Mouse (Mus musculus) heart, embryonic 15.5 days (tissue): ENCODE data around the gene Wipf2. TPM values are rescaled to one million over a fixed set of nuclear protein-coding genes. Genes with fewer than 3 reads are reported as not detected.

Experiments used
- ATAC-seq: fragments of 200-750 bp; cut with Nextera tagmentation; replicated peaks from 2 replicates; pipeline ENCODE4 v1.8.0; 2017; ENCODE audit warnings: low read depth, moderate TSS enrichment; ENCODE audit not compliant: insufficient number of reproducible peaks, insufficient read depth, low FRiP score
- H3K27ac ChIP-seq: fragments of 300-500 bp; sonication (generic); 2 replicates; pipeline ENCODE4 v1.5.1; 2015; ENCODE audit warnings: mild to moderate bottlenecking, inconsistent platforms
- H3K27me3 ChIP-seq: fragments of 300-500 bp; sonication (generic); 2 replicates; pipeline ENCODE4 v1.6.1; 2015; ENCODE audit warnings: inconsistent platforms
- H3K36me3 ChIP-seq: fragments of 300-500 bp; sonication (generic); 2 replicates; pipeline ENCODE4 v1.6.1; 2015; ENCODE audit warnings: mild to moderate bottlenecking, inconsistent platforms
- H3K4me1 ChIP-seq: fragments of 300-500 bp; sonication (generic); replicated peaks from 2 replicates; pipeline ENCODE4 v1.6.1; 2015; ENCODE audit warnings: inconsistent platforms
- H3K4me2 ChIP-seq: fragments of 300-500 bp; sonication (generic); 2 replicates; pipeline ENCODE4 v1.6.1; 2015; ENCODE audit warnings: inconsistent platforms, mild to moderate bottlenecking, moderate library complexity
- H3K4me3 ChIP-seq: fragments of 300-500 bp; sonication (generic); 2 replicates; pipeline ENCODE4 v1.5.1; 2015; ENCODE audit warnings: mild to moderate bottlenecking, inconsistent platforms
- H3K9ac ChIP-seq: fragments of 300-500 bp; sonication (generic); 2 replicates; pipeline ENCODE4 v1.6.1; 2015; ENCODE audit warnings: mild to moderate bottlenecking, inconsistent platforms
- H3K9me3 ChIP-seq: fragments of 300-500 bp; sonication (generic); replicated peaks from 2 replicates; pipeline ENCODE4 v1.6.1; 2016; ENCODE audit warnings: inconsistent platforms
- WGBS: fragments of 180-500 bp; shearing (Covaris S2); methylation state at CpG from one replicate; pipeline ENCODE4 v1.1.7; 2015; ENCODE audit warnings: mixed read lengths; 5-methylcytosine and 5-hydroxymethylcytosine counted together
- polyA plus RNA-seq: library from polyadenylated mRNA; unstranded; fragments of >200 nt; fragmentation: Nextera tagmentation; extraction: Ambion mirVana; gene quantifications from 2 replicates; pipeline ENCODE4 v1.2.1, GENCODE M21; 2015

The Wipf2 gene
- polyA plus RNA-seq, 1 experiment from 2014 or later: 2.2 TPM

DNA sequence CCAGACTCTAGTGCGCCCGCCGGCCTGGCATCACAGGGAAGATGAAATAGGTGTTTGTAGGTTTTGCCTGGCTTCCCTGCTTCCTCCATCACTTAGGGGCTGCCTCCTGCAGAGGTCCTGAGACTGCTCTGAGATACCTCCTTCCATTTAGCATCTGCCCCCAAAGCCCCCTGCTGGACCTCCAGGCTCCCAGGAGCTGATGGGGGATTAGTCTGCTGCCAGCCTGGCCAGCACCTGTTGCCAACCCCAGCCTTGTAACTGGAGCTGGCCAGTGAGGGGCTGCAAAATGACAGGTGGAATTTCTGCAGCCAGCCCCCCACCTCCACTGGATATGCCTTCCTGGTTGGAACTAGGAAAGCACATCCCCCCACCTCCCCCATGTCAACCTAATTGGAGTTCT lies 77.3 kb downstream of the Wipf2 start:
- H3K36me3 ChIP-seq: no peaks in the 10 kb centered on the region
- no peak for ATAC-seq
- peaks cover 90% of the 10 kb centered on the region for H3K4me1 ChIP-seq

DNA sequence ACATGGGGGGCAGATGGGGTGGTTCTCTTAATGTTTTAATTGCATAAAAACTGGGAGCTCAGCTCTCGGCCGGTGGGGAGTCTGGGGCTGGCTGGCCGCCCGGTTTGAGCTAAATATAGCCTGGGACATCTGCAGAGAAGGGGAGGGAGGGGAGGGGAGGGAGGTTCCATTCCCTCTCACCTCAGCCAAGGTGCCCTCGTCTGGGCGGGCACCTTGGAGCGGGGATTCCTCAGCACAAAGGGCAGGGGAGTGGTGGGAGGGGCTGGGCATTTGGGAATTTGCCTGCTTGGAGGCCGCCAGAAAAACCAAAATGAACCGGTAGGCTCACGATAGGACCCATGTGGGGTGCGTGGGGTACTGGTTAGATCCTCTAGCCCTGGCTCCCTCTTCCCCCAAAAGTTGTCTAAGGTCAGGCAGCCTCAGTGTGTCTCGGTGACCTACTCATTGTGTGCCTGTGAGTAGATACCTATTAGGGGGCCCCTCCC lies 77.9 kb downstream of the Wipf2 start:
- Histone ChIP-seq H3K9ac (peak overlapping the region; percentile 85), H3K9me3 (no peaks in the 10 kb centered on the region), H3K4me1 (peaks cover 88% of the 10 kb centered on the region), H3K4me2 (peak overlapping the region; percentile 83), H3K36me3 (no peaks in the 10 kb centered on the region), H3K27ac (peak overlapping the region; percentile 99), H3K27me3 (no peaks in the 10 kb centered on the region), H3K4me3 (peak overlapping the region; percentile 80)
- peak; percentile 25; the same call in 1 of the 2 replicates for ATAC-seq
- 2% methylated on average over 12 of the region's 12 CpGs for WGBS

More for the DNA sequence above, 77.3 kb downstream of the Wipf2 start:
- 16% methylated on average over 3 of the region's 3 CpGs for WGBS
- Histone ChIP-seq H3K4me3 (peak overlapping the region; percentile 80), H3K9me3 (no peaks in the 10 kb centered on the region), H3K9ac (peak overlapping the region; percentile 85), H3K27ac (peak overlapping the region; percentile 99), H3K4me2 (peak overlapping the region; percentile 83), H3K27me3 (no peaks in the 10 kb centered on the region)

DNA sequence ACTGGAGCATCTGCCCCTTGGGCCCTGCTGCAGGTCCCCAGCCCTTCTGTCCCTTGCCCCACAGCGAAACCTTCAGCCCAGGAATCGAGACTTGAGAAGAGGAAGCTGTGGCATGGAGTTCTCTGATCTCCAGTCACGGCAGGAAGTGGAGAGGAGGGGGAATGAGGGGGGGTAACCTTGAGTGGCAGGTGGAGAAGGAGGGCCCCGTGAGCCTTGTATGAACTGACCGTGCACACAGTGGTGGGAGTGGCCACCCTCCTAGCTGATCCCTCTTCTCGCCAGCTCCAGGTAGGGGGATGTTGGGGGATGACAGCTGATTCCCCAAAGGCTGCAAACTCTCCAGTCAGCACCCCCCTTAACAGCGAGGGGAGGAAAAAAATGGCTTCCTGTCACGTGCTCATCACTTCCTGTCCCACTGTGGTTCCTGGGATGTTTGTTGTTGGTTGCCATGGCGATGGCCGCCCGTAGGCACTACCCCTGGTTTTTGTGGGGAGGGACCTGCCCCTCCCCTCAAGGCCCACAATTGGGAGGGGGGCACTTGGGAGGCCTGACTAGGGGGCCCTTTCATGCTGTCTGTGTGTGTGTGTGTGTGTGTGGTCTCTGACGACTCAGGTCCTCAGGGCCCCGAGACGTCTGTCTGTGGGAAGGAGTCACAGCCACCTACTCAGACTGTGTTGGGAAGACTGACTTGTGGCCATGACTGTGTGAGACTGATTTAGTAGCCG lies 78.5 kb downstream of the Wipf2 start:
- peak; percentile 8; the same call in 1 of the 2 replicates for ATAC-seq

DNA sequence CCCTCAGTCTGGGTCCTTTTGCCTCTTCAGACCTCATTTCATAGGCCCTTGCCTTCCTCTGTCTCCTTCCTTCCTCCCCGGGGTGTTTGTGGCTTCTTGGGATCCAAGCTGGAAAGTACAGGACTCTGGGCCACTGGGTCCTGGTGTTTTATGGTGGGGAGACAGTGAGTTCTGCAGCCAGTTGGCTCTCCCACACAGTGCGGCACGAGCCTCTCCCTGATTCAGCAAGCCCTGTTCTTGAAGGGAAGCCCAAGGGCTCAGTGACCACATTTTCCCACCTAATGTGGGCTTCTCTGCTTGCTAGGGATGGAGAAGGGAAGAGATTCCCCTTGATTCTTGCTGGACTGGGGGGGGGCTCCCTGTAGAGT lies 79.1 kb downstream of the Wipf2 start:
- no peaks in the 10 kb centered on the region for H3K36me3 ChIP-seq
- H3K27me3 ChIP-seq: no peaks in the 10 kb centered on the region
- H3K4me1 ChIP-seq: peaks cover 89% of the 10 kb centered on the region
- 29% methylated on average over 3 of the region's 3 CpGs for WGBS
- H3K4me3 ChIP-seq: peak overlapping the region; percentile 80
- H3K27ac ChIP-seq: peak overlapping the region; percentile 99
- H3K9ac ChIP-seq: peak overlapping the region; percentile 85
- ATAC-seq: peak; percentile 1; the same call in 1 of the 2 replicates
- peak overlapping the region; percentile 83 for H3K4me2 ChIP-seq
- H3K9me3 ChIP-seq: no peaks in the 10 kb centered on the region

More for the DNA sequence above, 78.5 kb downstream of the Wipf2 start:
- H3K36me3 ChIP-seq: no peaks in the 10 kb centered on the region
- peak overlapping the region; percentile 99 for H3K27ac ChIP-seq
- 3% methylated on average over 15 of the region's 15 CpGs for WGBS
- H3K4me1 ChIP-seq: peaks cover 85% of the 10 kb centered on the region
- H3K9ac ChIP-seq: peak overlapping the region; percentile 85
- H3K4me2 ChIP-seq: peak overlapping the region; percentile 83
- no peaks in the 10 kb centered on the region for H3K9me3 ChIP-seq
- H3K4me3 ChIP-seq: peak overlapping the region; percentile 80
- no peaks in the 10 kb centered on the region for H3K27me3 ChIP-seq

DNA sequence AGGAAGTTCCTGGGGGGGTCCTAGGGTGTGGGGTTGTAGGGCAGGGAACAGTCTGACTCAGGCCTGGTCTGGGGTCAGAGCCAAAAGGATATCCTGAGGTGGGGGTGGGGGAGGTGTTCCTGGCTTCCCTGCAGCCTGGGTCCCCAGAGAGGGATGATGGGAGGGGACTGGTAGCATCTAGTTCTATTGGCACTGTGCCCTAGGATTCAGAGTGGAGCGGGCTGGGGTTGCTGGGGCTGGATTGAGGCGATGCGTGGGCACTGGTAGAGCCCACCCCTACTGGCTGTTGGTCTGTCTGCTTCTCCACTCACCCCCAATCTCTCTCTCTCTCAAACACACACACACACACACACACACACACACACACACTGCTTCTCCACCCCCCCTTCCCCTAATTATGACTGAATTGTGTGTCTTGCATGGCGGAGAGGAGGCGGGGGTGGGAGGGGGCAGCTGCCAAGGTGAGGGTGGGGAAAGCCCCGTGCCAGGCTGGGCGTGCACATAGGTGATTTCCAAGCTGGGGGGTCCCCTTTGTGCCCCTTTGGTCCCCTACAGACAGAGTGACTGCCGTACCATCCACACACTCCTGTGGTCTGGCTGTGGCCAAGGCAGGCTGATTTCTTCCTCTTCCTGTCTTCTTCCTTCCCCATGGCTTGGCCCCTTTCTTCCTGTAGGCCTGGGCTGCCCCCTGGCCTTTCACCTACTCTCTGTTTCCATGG lies 79.6 kb downstream of the Wipf2 start:
- H3K27ac ChIP-seq: peak overlapping the region; percentile 99
- H3K27me3 ChIP-seq: no peaks in the 10 kb centered on the region
- peak overlapping the region; percentile 85 for H3K9ac ChIP-seq
- no peaks in the 10 kb centered on the region for H3K9me3 ChIP-seq
- H3K4me1 ChIP-seq: peaks cover 95% of the 10 kb centered on the region
- peak overlapping the region; percentile 83 for H3K4me2 ChIP-seq
- WGBS: 34% methylated on average over 8 of the region's 8 CpGs
- H3K36me3 ChIP-seq: no peaks in the 10 kb centered on the region
- peak; percentile 53 for ATAC-seq
- peak overlapping the region; percentile 80 for H3K4me3 ChIP-seq

DNA sequence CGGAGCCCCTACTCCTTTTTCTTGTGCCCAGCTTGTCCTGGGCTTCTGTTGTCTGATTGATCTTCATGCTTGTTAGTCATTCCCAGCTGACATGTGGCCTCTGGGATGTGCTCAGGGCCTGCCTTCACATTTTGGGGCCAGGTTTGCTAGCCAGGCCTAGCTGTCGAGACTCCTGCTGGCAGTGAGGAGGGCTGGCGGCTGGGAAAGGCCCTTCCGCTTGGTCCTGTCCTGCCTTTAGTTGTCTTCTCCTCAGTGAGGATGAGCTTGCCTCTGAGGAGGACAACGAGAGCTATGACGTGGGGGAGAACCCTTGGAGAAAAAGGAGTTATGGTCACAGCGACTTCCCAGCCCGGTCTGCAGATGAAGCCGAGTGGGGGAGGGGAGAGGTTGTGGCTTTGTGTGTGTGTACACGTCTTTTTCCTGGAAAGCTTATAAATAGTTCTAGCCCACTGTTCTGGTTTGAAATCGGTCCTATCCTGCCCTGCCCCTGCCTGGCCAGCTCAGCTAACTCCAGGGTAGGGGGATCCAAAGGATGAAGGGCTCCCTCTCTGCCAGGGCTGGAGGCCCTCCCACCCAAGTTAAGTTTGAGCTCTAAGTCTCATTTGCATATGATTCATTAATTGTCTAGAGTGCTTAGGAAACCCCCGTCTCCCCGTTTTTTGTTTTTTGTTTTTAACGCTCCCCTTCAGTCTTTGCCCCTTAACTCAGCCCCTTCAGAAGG lies 80.5 kb downstream of the Wipf2 start:
- H3K4me1 ChIP-seq: peaks cover 95% of the 10 kb centered on the region
- H3K27ac ChIP-seq: peak overlapping the region; percentile 99
- 35% methylated on average over 14 of the region's 14 CpGs for WGBS
- no peak overlapping the region for H3K4me3 ChIP-seq
- H3K9ac ChIP-seq: peak overlapping the region; percentile 85
- ATAC-seq: no peak
- no peaks in the 10 kb centered on the region for H3K36me3 ChIP-seq
- H3K27me3 ChIP-seq: no peaks in the 10 kb centered on the region
- H3K4me2 ChIP-seq: peak overlapping the region; percentile 83
- H3K9me3 ChIP-seq: no peaks in the 10 kb centered on the region

DNA sequence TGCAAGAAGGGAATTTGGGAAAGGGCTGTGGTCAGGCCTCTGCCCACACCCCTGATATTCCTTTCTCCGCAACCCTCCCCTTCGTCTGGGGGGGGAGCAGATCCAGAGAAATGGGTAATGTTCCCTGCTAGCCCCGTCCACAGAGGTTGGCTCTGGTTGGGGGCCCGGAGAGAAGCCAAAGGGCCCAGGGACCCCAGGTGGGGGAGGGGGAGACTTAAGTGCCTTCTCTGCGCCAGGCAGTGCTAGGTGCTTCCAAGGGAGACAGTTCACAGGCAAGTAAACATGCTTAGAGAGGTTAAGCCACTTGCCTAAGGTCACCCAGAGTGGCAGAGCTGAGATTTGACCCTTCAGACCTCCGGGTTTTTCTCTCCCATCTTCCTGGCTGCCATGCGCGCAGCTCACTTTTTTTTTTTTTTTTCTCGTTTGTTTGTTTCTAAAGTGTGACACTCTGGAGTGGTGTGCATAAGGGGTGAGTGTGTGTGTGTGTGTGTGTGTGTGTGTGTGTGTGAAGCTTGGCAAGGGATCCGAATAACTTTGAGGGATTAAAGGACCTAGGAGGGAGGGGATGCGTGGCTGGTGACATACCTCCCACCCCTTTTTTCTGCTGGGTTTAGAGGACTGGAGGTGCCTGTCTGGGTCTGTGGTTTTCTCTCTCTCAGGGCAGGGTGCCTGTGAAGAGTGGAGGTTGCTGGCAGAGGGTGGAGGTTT lies 81.6 kb downstream of the Wipf2 start:
- no peak for ATAC-seq
- Histone ChIP-seq H3K27me3 (no peaks in the 10 kb centered on the region), H3K9ac (no peak overlapping the region; the same call in 1 of the 2 replicates), H3K4me1 (peaks cover 95% of the 10 kb centered on the region), H3K4me2 (peak overlapping the region; percentile 83), H3K9me3 (no peaks in the 10 kb centered on the region), H3K27ac (peak overlapping the region; percentile 99), H3K4me3 (no peak overlapping the region), H3K36me3 (peaks cover under 1% of the 10 kb centered on the region; the same call in 1 of the 2 replicates)
- 35% methylated on average over 11 of the region's 11 CpGs for WGBS

DNA sequence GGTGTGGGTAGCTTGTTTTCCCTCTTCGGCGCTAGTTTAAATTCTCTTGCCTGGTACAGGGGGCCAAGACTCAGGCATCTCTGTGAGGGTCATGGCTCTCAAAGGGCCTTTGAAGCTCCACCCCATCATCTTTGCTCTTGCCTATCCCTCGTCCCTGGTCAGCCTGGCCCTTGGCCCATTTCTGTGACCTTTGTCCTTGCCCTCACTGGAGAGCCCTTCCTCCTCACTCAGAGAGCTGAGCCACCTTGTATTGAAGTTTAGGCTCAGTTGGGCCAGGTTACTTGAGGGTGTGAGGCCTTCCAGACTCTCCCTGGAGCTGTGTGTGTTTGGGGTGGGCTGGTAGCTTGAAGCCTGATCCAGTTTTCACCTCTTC lies 82.2 kb downstream of the Wipf2 start:
- H3K27ac ChIP-seq: peak overlapping the region; percentile 99
- H3K27me3 ChIP-seq: no peaks in the 10 kb centered on the region
- peaks cover 95% of the 10 kb centered on the region for H3K4me1 ChIP-seq
- 52% methylated on average over 3 of the region's 3 CpGs for WGBS
- H3K36me3 ChIP-seq: peaks cover 5% of the 10 kb centered on the region; the same call in 1 of the 2 replicates
- no peak for ATAC-seq
- H3K9me3 ChIP-seq: no peaks in the 10 kb centered on the region
- H3K9ac ChIP-seq: no peak overlapping the region; the same call in 1 of the 2 replicates
- no peak overlapping the region for H3K4me2 ChIP-seq
- H3K4me3 ChIP-seq: no peak overlapping the region

DNA sequence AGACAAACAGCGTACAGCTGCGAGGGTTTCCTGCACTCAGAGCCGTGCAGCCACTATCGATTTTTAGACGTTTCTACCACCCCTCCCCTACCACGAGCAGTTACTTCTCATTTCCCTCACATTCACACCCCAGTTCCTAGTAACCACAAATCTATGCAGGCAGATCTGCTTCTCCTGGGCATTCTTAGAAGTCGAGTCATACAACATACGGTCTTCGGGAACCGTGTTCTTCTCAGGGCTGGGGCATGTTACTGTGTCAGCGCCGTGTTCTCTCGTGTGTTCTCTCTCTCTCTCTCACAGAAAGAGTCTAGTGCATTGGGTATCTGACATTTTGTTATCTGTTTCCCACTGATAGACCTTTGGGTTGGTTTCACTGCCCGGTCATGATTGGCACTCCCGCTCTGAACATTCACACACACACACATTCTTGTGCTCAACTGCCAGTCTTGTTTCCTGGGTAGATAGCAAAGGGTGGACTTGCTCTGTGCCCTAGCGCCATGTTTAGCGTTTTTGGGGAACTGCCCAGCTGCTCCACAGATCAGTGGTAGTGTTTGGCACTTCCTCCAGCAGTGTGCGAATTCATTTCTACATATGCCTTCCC lies 84.6 kb downstream of the Wipf2 start:
- Histone ChIP-seq H3K36me3 (peaks cover 8% of the 10 kb centered on the region; the same call in 1 of the 2 replicates), H3K27ac (peak overlapping the region; percentile 48)
- 44% methylated on average over 18 of the region's 18 CpGs for WGBS

DNA sequence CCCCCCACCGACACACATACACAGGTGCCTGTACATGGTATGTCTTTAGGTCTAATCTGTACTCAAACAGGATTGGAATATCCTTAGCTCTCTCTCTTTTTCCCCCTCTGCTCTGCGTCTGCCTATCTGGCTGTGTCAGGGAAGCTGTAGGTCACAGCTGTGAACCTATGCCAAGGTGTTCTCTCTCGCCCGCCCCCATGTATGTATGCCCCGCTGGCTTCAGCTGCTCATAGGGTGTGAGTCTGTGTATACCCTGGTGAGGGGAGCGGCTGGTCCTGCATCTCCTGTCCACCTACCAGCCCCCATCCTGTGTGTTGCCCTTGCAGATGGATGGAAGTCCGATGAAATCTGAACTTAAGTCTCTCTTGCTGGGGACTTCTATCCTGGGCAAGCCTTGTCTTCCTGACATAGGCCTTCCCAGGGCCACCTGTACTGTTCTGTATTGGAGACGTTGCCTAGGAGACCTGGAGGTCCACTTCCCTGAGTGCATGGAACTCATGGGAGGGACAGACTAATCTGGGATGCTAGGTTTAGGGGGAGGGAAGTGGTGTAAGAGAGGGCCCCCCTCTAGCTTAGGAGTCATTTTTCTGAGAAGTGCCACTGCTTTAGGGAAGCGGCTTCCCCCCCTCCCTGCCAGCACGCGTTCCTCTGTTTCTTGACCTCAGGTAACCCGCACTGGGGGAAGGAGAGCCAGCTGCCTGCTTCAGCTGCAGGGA lies 86.0 kb downstream of the Wipf2 start:
- 68% methylated on average over 12 of the region's 12 CpGs for WGBS
- H3K4me3 ChIP-seq: no peak overlapping the region
- ATAC-seq: no peak
- H3K27me3 ChIP-seq: no peaks in the 10 kb centered on the region
- peaks cover 94% of the 10 kb centered on the region for H3K4me1 ChIP-seq
- H3K4me2 ChIP-seq: no peak overlapping the region
- H3K9ac ChIP-seq: no peak overlapping the region
- peaks cover 8% of the 10 kb centered on the region; the same call in 1 of the 2 replicates for H3K36me3 ChIP-seq
- peak overlapping the region; percentile 94 for H3K27ac ChIP-seq
- H3K9me3 ChIP-seq: no peaks in the 10 kb centered on the region

More for the DNA sequence above, 84.6 kb downstream of the Wipf2 start:
- Histone ChIP-seq H3K4me1 (peaks cover 94% of the 10 kb centered on the region), H3K9ac (no peak overlapping the region), H3K4me2 (peak overlapping the region; percentile 9; the same call in 1 of the 2 replicates), H3K9me3 (no peaks in the 10 kb centered on the region), H3K27me3 (no peaks in the 10 kb centered on the region), H3K4me3 (no peak overlapping the region)
- no peak for ATAC-seq
